Mouse (Mus musculus): ENCODE results near the gene Mrpl51.

DNA sequence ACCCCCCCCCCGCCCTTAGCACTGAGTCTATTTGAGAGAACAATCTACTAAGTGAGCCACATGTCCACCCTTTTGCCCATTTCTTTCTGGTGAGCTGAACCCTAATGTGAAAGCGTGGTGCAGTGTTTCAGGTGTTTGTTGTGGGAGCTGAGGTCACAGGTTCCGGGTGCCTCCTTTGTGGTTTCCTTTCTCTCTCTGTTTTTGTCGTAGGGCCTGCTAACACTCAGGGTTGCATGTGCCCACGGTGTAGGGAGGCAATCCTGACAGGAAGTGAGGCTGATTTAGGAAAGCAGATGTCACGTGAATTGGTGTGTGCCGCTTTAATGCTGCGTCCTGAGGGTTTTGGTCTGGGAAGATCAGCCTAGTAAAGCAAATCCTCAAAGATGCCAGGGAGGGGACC lies 50.0 kb downstream of the Mrpl51 start:
- no peak for TF ChIP-seq CTCF (IDR thresholded peaks at IDR 0.05; ENCODE audit: low read depth, low read length)
- no peak for TF ChIP-seq POLR2A (IDR thresholded peaks at IDR 0.05; ENCODE audit: extremely low read depth, insufficient read depth, low read length)

All from liver, adult 2 months (tissue).